Mouse (Mus musculus) heart, postnatal 10 days (tissue): ENCODE data around the gene Ctnnbl1. TPM values are rescaled to one million over a fixed set of nuclear protein-coding genes. Genes with fewer than 3 reads are reported as not detected.

Source experiments
- DNase-seq, 2 experiments: peaks; one replicate each; pipeline ENCODE4 v3.0.0; 2021
- intact Hi-C: fragments of 180-260 bp; cut with DNase I; formaldehyde crosslinking; loops from one replicate; pipeline ENCODE4 v1.15.1; 2025
- total RNA-seq, 2 experiments: library from RNA; stranded (reverse); gene quantifications; 2 replicates each; pipeline ENCODE4 v1.2.3; 2021

The Ctnnbl1 gene
- total RNA-seq, 2 experiments from 2014 or later: 14.0 to 14.7 TPM

DNA sequence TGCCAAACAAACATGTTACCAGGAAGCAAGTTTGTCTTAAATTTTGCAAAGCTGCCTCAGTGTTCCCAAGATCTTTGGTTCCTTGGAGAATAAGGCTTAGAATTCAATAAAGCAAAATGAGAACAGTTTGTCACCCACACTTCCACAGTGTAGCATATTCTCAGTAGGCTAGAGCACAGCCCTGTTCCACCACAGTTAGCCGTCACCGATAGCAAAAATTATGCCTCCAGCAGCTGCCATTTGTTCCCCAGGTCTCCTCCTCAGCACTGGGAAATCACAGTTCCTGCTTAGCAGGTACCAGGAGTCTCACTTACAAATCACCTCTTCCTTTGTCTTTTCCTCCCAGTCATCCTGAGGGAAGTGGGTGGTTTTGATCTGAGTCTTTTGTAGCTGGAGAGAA lies 10.8 kb downstream of the Ctnnbl1 start:
- no peak for DNase-seq
- intact Hi-C loops: no loop called here

GRCm38 (mm10) chr2:157750481-157750880 lies 13.3 kb downstream of the Ctnnbl1 start:
- DNase-seq: no peak
- intact Hi-C loops: no loop called here

- intact Hi-C loops: no loop called here
- peak in 1 of 2 experiments; percentile 14 for DNase-seq
These were observed 13.9 kb downstream of the Ctnnbl1 start for GRCm38 (mm10) chr2:157750926-157751588.

DNA sequence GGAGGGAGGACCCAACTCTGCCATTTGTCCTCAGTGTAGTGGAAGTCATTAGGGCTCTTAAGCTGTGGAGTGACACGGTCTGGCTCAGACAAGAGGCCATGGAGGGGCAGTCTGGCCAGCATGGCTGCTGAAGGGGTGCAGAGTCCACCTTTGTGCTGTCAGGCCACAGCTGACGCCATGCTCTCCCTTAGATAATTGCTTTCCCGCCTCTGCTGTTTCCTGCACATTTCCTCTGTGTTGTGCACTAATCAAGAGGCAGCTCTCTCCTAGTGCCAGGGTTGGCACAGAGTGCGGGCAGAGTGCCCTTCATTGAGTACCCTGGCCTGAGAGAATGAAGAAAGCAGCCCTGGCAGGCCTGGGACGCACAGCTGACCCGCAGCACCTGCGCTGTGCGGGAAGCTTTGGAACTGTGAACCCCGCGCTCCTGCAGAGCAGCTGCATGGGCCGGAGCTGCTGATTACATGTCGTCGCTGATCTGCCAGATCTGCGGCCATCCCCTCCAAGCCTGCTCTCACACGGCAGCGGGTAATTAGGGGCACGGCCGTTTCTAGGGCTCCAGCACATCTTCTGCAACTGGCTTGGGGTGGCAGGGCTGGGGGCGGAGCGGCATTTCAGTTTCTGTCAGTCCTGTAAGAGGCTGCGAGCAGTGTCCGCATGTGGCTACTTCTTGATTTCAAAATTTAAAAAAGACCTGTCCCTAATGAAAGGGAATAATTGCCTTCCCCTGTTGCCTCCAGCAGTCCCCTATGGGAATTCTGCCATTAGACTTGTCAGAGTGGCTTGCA lies 14.6 kb downstream of the Ctnnbl1 start:
- peak; percentile 80 to 82 for DNase-seq
- intact Hi-C loops: no loop called here

GRCm38 (mm10) chr2:157752374-157752743 lies 15.2 kb downstream of the Ctnnbl1 start:
- no peak for DNase-seq
- intact Hi-C loops: no loop called here

GRCm38 (mm10) chr2:157755771-157756170 lies 18.6 kb downstream of the Ctnnbl1 start:
- DNase-seq: peak in 1 of 2 experiments; percentile 14
- intact Hi-C loops: no loop called here

DNA sequence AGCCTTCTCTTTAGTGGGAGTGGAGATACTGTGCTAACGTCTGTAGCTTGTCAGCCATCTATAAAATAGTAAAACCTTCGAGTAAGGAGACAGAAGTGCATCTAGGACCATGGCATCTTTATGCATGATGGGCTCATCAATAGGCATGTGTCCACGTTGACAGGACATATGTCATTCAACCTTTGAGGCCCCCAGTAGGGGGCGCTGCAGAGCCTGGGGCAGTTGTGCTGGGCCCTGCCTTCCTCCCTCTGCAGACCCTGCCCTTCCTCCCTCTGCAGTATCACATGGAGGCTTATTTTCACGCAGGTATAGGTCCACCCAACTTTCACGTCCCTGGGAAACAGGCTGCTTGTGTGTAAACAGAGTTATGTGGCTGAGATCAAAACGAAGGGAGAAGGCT lies 19.0 kb downstream of the Ctnnbl1 start:
- intact Hi-C loops: no loop called here

DNA sequence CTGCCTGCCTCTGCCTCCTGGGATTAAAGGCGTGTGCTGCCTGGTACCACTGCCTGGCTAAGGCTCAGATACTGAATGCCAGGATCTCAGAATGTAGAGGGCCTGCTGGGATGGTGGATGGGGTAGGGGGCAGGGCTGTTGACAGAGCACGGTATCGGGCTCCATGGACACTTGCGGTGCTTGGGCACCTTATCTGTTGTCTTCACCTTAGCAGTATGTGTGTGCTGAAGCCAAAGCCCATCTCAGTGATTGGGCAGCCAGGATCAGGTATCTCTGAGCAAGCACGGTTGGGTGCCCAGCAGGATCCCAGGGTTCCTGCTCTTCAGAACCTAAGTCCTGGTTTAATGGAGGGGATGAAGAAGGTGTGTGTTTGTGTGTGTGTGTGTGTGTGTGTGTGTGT lies 21.2 kb downstream of the Ctnnbl1 start:
- intact Hi-C loops: no loop called here

More for the DNA sequence above, 19.0 kb downstream of the Ctnnbl1 start:
- no peak for DNase-seq

DNA sequence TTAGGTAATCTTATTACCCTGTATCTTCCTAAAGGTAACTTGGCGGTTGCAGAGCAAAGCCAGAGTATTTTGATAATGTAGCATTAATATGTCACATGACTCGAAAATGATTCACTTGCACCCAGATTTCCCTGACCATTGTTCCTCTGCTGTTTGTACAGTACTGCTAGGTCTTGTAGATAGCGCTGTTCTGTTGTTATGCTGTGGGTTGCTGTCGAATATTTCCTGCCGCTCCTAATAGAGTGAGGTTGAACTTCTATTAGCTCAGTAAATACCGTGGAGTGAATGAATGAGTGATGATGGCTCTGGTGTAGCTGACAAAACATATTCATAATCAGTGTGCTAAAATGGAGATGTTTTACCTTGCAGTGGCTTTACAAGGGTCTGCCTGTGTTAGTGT lies 22.5 kb downstream of the Ctnnbl1 start:
- no peak for DNase-seq
- intact Hi-C loops: no loop called here

More for the DNA sequence above, 21.2 kb downstream of the Ctnnbl1 start:
- no peak for DNase-seq

DNA sequence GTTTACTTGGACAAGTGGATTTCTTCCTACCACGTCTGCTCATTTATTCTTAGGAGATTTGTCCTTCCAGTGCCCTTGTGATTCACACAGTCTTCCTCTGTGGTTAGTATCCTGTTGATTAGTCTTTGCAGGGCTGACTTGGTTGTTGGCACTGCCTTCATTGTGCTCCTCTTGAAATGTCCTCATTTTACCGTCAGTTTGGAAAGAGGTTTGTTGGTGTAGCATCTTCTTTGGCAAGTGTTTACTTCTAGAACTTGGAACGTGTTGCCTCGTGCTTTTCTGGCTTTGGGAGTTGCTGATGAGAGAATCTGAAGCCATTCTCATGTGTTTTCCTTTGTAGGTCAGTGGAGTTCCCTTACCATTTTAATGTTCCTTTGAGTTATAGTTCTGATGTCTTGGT lies 25.7 kb downstream of the Ctnnbl1 start:
- intact Hi-C loops: no loop called here

GRCm38 (mm10) chr2:157766591-157766990 lies 29.4 kb downstream of the Ctnnbl1 start:
- DNase-seq: no peak
- intact Hi-C loops: no loop called here

More for the DNA sequence above, 25.7 kb downstream of the Ctnnbl1 start:
- DNase-seq: no peak

- intact Hi-C loops: no loop called here
- DNase-seq: no peak
These were observed 31.7 kb downstream of the Ctnnbl1 start for GRCm38 (mm10) chr2:157768682-157769429.

- no peak for DNase-seq
- intact Hi-C loops: no loop called here
These were observed 33.6 kb downstream of the Ctnnbl1 start for GRCm38 (mm10) chr2:157770761-157771160.

DNA sequence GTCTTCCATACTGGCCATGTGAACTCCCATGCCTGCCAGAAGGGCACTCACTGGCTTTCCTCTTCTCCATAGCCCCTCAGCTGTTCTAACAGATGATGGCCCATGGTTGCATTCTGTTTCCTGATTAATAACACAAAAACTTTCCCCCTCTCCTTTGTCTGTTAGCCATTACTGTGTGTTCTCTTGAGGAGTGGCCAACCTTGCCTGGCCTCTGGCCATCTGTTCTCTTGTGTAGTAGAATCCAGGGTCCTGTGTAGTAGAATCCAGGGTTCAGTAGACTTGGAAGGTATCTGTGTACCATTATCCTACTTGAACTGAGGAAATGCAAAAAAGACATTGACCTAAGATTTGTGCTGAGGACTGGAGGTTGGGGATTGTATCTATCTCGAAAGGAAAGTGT lies 36.5 kb downstream of the Ctnnbl1 start:
- intact Hi-C loops: no loop called here
- no peak for DNase-seq

GRCm38 (mm10) chr2:157775957-157776356 lies 38.8 kb downstream of the Ctnnbl1 start:
- no peak for DNase-seq

GRCm38 (mm10) chr2:157780956-157781355 lies 43.8 kb downstream of the Ctnnbl1 start:
- intact Hi-C loops: no loop called here
- DNase-seq: no peak

More at GRCm38 (mm10) chr2:157775957-157776356, 38.8 kb downstream of the Ctnnbl1 start:
- intact Hi-C loops: no loop called here

- intact Hi-C loops: no loop called here
- no peak for DNase-seq
These were observed 46.0 kb downstream of the Ctnnbl1 start for GRCm38 (mm10) chr2:157783152-157783551.

DNA sequence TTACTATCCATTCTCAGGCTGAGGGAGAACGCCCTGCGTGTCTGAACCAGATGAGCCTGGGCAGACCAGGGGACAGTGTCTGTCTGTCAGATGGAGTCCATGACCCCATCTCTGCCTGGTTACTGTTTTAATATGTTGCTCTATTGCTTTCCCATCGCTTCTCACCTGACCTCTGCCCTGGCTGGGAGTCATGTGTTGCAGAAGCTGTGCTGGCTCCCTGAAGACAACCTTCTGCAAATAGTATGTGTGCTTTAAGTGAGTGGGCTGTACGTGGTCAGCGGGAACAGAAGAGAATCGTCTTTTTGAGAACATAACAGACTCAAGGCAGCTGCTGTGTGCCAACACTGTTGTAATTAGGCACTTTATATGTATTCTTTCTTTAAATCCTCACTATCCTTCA lies 47.0 kb downstream of the Ctnnbl1 start:
- intact Hi-C loops: no loop called here

GRCm38 (mm10) chr2:157784647-157785046 lies 47.4 kb downstream of the Ctnnbl1 start:
- no peak for DNase-seq
- intact Hi-C loops: no loop called here

More for the DNA sequence above, 47.0 kb downstream of the Ctnnbl1 start:
- DNase-seq: no peak

DNA sequence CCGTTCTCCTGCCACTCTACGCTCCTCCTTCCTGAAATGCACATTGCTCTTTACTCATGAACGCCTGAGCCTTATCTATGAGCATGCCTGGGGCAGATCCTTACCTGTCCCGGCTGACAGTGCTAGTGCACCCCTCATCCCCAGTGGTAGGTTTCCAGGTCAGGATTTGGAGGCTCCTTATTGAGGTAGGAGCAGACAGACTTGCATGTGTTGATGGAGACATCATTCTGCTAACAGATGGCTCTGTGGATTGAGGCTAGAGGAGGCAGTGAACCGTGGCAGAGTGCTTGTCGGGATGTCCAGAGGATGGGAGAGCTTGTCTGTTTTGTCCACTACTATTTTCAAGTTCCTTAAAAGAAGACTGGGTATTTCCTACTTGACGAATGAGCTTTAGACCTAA lies 52.0 kb downstream of the Ctnnbl1 start:
- DNase-seq: no peak
- intact Hi-C loops: no loop called here

- DNase-seq: no peak
- intact Hi-C loops: no loop called here
These were observed 53.8 kb downstream of the Ctnnbl1 start for GRCm38 (mm10) chr2:157790836-157791495.
